Mouse (Mus musculus) spleen, adult 12 weeks (tissue): ENCODE results near the gene Timm10b.

ENCODE experiments used
- DNase-seq: peaks from one replicate; pipeline ENCODE4 v3.0.0; 2022; ENCODE audit warnings: low spot score

Timm10b gene

DNA sequence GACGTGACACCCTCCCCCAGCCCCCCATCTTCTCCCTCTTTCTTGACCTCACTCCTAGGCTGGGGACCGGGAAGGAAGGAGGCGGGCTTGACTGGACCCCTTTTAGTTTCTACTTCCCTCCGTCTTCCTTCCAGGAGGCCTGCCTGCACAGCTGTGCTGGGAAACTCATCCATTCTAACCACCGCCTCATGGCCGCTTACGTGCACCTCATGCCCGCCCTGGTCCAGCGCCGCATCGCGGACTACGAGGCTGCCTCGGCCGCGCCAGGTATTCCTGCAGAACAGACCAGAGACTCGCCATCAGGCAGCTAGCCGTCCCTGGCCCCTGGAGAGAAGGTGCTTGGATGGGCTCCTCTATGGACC, 1.0 kb downstream of the Timm10b start:
- DNase-seq, result peak; percentile 26

DNA sequence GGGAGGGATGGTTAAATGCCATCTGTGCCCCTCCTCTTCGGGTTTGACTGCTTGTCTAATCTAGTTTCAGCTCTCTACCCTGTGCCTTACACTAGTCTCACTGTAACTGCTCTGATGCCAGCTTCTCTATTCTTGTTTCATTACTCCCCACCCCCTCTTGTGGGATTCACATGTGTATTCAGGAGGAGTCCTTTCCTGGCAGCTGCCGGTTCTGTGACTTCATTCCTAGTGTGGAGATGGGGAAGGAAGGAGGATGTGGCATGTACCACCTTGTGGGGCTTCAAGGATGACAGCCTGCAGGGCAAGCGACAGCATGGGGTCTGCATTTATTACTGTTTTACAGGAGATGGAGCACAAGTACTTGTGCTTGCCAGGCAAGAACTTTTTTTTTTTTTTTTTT, 2.1 kb downstream of the Timm10b start:
- no peak for DNase-seq

DNA sequence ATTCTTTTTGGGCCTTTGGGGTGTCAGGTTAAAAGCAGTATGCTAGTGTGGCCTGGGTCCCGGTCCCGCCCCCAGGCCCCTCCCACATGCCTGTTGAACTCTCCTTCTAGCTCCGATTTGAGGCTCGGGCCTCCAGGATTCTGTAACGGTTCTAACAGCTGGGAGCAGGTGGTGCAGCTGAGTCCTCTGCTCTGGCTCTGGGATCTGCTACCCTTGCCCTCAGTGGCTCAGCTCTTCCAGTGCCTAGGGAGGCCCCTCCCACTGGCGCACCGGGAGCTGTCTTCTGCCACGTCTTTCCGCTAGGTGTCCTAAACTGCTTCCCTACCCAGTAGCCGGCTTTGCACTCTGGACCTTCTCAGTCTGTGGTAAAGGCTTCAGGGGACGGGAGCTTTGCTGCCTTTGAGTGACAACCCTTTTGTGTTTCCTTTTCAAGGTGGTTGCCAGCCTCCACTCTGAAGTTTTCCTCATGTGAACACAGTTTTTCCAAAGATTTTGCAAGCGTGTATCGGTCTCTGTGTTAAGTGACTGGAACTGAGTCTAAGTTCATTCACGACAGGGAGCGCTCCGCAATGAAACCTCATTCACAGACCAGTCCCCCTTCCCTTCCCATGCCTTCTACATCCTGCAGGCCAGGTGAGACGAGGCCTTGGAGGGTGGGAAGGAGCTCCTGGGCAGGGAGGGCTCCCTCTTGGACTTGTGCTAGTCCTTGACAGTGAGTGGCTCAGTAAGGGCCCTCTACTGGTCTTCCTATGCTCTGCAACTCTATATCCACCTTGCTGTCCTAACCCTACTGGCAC, 11.0 kb downstream of the Timm10b start, which contains the start of gene Dnhd1:
Gene Dnhd1 (plus strand): TSS at position 189 of the 797 bp plus-strand sequence.
- peak; percentile 46 for DNase-seq

DNA sequence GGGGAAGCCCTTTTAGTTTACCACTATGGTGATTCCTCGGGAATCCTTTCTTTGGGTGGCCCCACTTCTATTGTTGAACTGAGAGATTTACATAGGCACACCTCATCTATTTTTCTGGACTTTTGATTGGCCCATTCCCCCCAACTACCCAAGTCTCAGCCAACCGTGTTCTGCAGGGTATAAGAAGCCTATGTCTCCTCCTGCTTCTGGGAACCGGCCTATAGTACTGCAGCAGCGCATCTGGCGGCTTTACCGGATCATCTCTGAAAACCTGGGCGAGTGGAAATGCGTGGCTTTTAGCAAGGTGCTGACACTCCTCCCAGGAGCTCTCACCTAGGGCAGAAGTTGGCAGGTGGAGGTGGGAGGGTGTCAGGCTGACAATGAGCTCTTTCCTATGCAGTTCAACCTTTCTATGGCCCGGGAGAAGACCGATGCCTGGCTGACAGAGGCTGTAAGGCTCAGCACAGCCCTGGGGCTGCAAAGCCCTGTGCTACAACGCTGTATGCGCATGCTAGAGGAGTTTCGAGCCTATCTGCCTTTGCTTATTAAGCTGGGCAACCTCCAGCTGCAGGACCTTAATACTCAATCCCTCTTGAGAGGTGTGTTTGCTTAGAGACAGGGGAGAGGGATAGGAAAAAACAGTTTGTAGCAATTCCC, 45.8 kb downstream of the Timm10b start:
- no peak for DNase-seq

DNA sequence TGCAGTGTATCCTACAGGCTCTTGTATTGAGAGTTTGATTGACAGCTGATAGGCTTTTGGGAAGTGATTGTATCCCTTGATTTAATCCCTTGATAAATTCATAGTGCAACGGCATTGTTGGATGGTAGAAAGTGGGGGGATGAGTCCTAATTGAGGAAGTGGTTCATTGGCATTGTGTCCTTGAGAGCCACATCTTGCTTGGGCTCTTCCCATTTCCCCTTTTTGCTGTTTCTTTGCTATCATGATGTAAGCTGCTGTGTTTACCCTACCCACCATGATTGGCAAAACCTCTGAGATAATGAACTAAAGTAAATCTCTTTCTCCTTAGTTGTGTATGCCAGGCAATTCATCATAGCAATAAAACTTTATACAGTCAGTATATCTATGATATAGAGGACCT, 51.0 kb downstream of the Timm10b start:
- DNase-seq, result no peak
